Mouse (Mus musculus) liver, embryonic 14.5 days (tissue): ENCODE measurements around the gene Evl. TPM values are rescaled to one million over a fixed set of nuclear protein-coding genes. Genes with fewer than 3 reads are reported as not detected.

Source experiments
- ATAC-seq: fragments of 200-750 bp; cut with Nextera tagmentation; 2 replicates; pipeline ENCODE4 v1.8.0; 2017; ENCODE audit warnings: moderate number of reproducible peaks, mild to moderate bottlenecking, moderate library complexity; ENCODE audit not compliant: insufficient read depth
- DNase-seq, 3 experiments: peaks; one replicate each; pipeline ENCODE4 v3.0.0-alpha.2; 2012 to 2013; ENCODE audit warnings: low read depth in 3 of 3, low spot score in 3 of 3
- H3K27ac ChIP-seq: fragments of 300-500 bp; sonication (generic); 2 replicates; pipeline ENCODE4 v1.5.1; 2014; ENCODE audit warnings: moderate library complexity, mild to moderate bottlenecking, control low read depth, inconsistent platforms
- H3K27me3 ChIP-seq: fragments of 300-500 bp; sonication (generic); 2 replicates; pipeline ENCODE4 v1.6.1; 2014; ENCODE audit warnings: mild to moderate bottlenecking, low read length, moderate library complexity; ENCODE audit not compliant: control insufficient read depth, insufficient read depth
- H3K36me3 ChIP-seq: fragments of 300-500 bp; sonication (generic); replicated peaks from 2 replicates; pipeline ENCODE4 v1.6.1; 2014; ENCODE audit warnings: low read depth; ENCODE audit not compliant: control insufficient read depth, insufficient read depth
- H3K4me1 ChIP-seq, 2 experiments: fragments of 200-500 bp in 1 of 2; fragments of 300-500 bp in 1 of 2; sonication (generic) in 1 of 2; replicated peaks; 2 replicates each; pipeline ENCODE4 v1.6.1; 2012 to 2014; ENCODE audit warnings: antibody characterized with exemption in 1 of 2, inconsistent platforms in 1 of 2, low read length in 1 of 2; ENCODE audit not compliant: control insufficient read depth in 2 of 2, insufficient read depth in 2 of 2
- H3K4me2 ChIP-seq: fragments of 300-500 bp; sonication (generic); 2 replicates; pipeline ENCODE4 v1.6.1; 2014; ENCODE audit warnings: low read depth, mild to moderate bottlenecking, control low read depth, moderate library complexity
- H3K4me3 ChIP-seq, 2 experiments: fragments of 200-500 bp in 1 of 2; fragments of 300-500 bp in 1 of 2; sonication (generic) in 1 of 2; 2 replicates each; pipeline ENCODE4 v1.5.1; 2012 to 2014; ENCODE audit warnings: low read depth in 2 of 2, low read length in 2 of 2, mild to moderate bottlenecking in 2 of 2, control low read depth in 1 of 2, inconsistent platforms in 1 of 2, moderate library complexity in 1 of 2; ENCODE audit not compliant: insufficient read depth in 1 of 2
- H3K9ac ChIP-seq: fragments of 300-500 bp; sonication (generic); replicated peaks from 2 replicates; pipeline ENCODE4 v1.6.1; 2014; ENCODE audit warnings: mild to moderate bottlenecking, control low read depth, moderate library complexity
- H3K9me3 ChIP-seq: fragments of 300-500 bp; sonication (generic); 2 replicates; pipeline ENCODE4 v1.6.1; 2016; ENCODE audit warnings: low read length, mixed read lengths; ENCODE audit not compliant: control insufficient read depth
- CTCF ChIP-seq: IDR thresholded peaks from 2 replicates; pipeline ENCODE4 v1.5.1; 2016; ENCODE audit warnings: antibody characterized with exemption, low read depth, control low read depth
- EP300 ChIP-seq: IDR thresholded peaks from 2 replicates; pipeline ENCODE4 v1.6.1; 2016; ENCODE audit warnings: antibody characterized with exemption, low read depth
- WGBS: fragments of 180-500 bp; shearing (Covaris S2); extraction: QIAGEN DNeasy Blood & Tissue Kit; methylation state at CpG from one replicate; pipeline ENCODE4 v1.1.7; 2014; ENCODE audit not compliant: insufficient replicate concordance; 5-methylcytosine and 5-hydroxymethylcytosine counted together
- polyA plus RNA-seq, 2 experiments: library from polyadenylated mRNA; depleted of rRNA in 1 of 2; stranded (reverse) in 1 of 2; unstranded in 1 of 2; fragments of >200 nt; fragmentation: Nextera tagmentation in 1 of 2; extraction: Ambion mirVana in 1 of 2; gene quantifications; 2 replicates each; pipeline versions ENCODE4 v1.2.1 to v1.2.3; 2012 to 2014

The Evl gene
- polyA plus RNA-seq, 2 experiments: 7.0 to 15.9 TPM

GRCm38 (mm10) chr12:108657350-108657749 is 102.8 kb downstream of the Evl start:
- ATAC-seq: peak; percentile 22; the same call in 1 of the 2 replicates
- Histone ChIP-seq H3K4me2 (no peak overlapping the region), H3K36me3 (no peaks in the 10 kb centered on the region), H3K4me1 (peaks cover 0 to 14% of the 10 kb centered on the region in 2 experiments; a peak in 2 of 4 replicates), H3K4me3 (no peak overlapping the region), H3K9me3 (no peaks in the 10 kb centered on the region), H3K9ac (no peak overlapping the region), H3K27me3 (no peaks in the 10 kb centered on the region), H3K27ac (no peak overlapping the region)
- TF ChIP-seq CTCF (peak; percentile 83), EP300 (no peak)
- DNase-seq: no peak
- WGBS: 52% methylated on average over 1 of the region's 1 CpGs

GRCm38 (mm10) chr12:108668606-108669235 is 114.2 kb downstream of the Evl start:
- no peak for ATAC-seq
- 77% methylated on average over 8 of the region's 8 CpGs for WGBS
- H3K27me3 ChIP-seq: no peaks in the 10 kb centered on the region

GRCm38 (mm10) chr12:108671541-108671940 is 117.0 kb downstream of the Evl start:
- WGBS: 54% methylated on average over 2 of the region's 2 CpGs
- Histone ChIP-seq H3K9me3 (no peaks in the 10 kb centered on the region), H3K4me3 (no peak overlapping the region), H3K9ac (no peak overlapping the region), H3K4me1 (no peaks in the 10 kb centered on the region; a peak in 1 of 4 replicates), H3K27me3 (no peaks in the 10 kb centered on the region), H3K27ac (no peak overlapping the region), H3K36me3 (no peaks in the 10 kb centered on the region), H3K4me2 (no peak overlapping the region)
- TF ChIP-seq EP300 (no peak), CTCF (no peak)
- no peak for ATAC-seq
- DNase-seq: no peak

More at GRCm38 (mm10) chr12:108668606-108669235, 114.2 kb downstream of the Evl start:
- no peak for TF ChIP-seq EP300
- H3K9ac ChIP-seq: no peak overlapping the region
- H3K4me2 ChIP-seq: no peak overlapping the region
- H3K4me1 ChIP-seq: no peaks in the 10 kb centered on the region
- H3K36me3 ChIP-seq: no peaks in the 10 kb centered on the region
- H3K4me3 ChIP-seq: no peak overlapping the region
- H3K9me3 ChIP-seq: no peaks in the 10 kb centered on the region
- DNase-seq: no peak
- no peak overlapping the region for H3K27ac ChIP-seq

- H3K4me2 ChIP-seq: no peak overlapping the region
- 54% methylated on average over 4 of the region's 4 CpGs for WGBS
- ATAC-seq: no peak
- no peak for TF ChIP-seq CTCF
- TF ChIP-seq EP300: no peak
- no peaks in the 10 kb centered on the region for H3K27me3 ChIP-seq
- H3K27ac ChIP-seq: no peak overlapping the region
- H3K9me3 ChIP-seq: no peaks in the 10 kb centered on the region
- H3K4me3 ChIP-seq: no peak overlapping the region
- DNase-seq: no peak
- no peaks in the 10 kb centered on the region for H3K36me3 ChIP-seq
- H3K9ac ChIP-seq: no peak overlapping the region
- H3K4me1 ChIP-seq: no peaks in the 10 kb centered on the region; a peak in 1 of 4 replicates
These were observed 118.4 kb downstream of the Evl start for GRCm38 (mm10) chr12:108672908-108673307.

GRCm38 (mm10) chr12:108673546-108673945 is 119.0 kb downstream of the Evl start:
- Histone ChIP-seq H3K36me3 (no peaks in the 10 kb centered on the region), H3K4me2 (no peak overlapping the region), H3K27ac (no peak overlapping the region), H3K4me3 (no peak overlapping the region), H3K4me1 (no peaks in the 10 kb centered on the region; a peak in 1 of 4 replicates), H3K9ac (no peak overlapping the region), H3K9me3 (no peaks in the 10 kb centered on the region), H3K27me3 (no peaks in the 10 kb centered on the region)
- WGBS: 66% methylated on average over 3 of the region's 3 CpGs
- no peak for ATAC-seq
- no peak for DNase-seq
- TF ChIP-seq EP300: no peak
- TF ChIP-seq CTCF: no peak
